Mouse (Mus musculus): ENCODE data around the gene Nme7.

The Nme7 gene

DNA sequence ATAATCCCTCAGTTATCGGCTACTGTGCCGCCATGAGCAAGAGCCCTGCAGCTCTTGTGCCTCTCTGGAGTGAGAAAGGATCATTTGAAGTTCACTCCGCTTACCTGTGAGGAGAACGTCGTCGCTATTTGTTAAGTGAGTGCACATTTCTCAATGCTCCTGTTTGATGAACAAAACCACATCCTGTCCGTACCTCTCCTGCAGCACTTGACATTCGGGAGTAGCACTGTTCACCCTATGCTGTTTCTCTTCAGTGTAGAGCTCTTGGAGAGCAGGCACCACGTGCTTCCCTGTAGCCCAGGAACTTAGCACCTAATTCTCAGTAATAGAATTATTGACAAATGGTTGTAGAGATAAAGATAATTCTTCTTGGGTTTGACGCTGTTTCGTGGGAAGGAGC, 109.7 kb downstream of the Nme7 start:
- Histone ChIP-seq H3K4me1 (replicated peaks; ENCODE audit: low read depth, low read length) (no peaks in the 10 kb centered on the region), H3K4me3 (replicated peaks; ENCODE audit: low read length) (no peak overlapping the region), H3K27me3 (ENCODE audit: insufficient read depth, low read length) (no peaks in the 10 kb centered on the region), H3K36me3 (ENCODE audit: insufficient read depth, low read length) (no peaks in the 10 kb centered on the region), H3K9me3 (ENCODE audit: low read length) (no peaks in the 10 kb centered on the region)
- TF ChIP-seq POU5F1 (IDR thresholded peaks at IDR 0.05; ENCODE audit: borderline replicate concordance, low read length): no peak
- TF ChIP-seq CTCF (conservative IDR thresholded peaks at IDR 0.05; ENCODE audit: low read length): no peak
- TF ChIP-seq NANOG (IDR thresholded peaks at IDR 0.05; ENCODE audit: borderline replicate concordance, low read length): no peak

DNA sequence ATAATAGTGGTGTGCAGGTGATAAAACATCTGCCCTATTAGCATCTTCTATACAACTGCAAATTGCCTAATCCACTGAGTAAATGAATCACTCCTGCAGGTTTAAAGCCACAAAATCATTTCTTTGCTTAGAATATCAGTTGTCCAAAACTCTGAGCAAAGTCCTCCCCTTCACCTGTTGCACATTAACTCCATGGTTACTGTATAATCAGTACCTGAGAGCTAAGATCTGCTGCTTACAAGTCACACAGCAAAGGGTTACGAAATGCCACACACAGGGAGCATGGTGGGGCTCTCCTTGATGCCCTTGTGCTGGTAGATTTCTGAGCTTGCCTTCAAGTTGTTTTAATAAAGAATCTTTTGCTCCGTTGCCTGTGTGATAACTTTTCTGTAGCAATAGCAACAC, 111.4 kb downstream of the Nme7 start:
- H3K9me3 ChIP-seq (ENCODE audit: low read length): no peaks in the 10 kb centered on the region
- no peak overlapping the region for H3K4me3 ChIP-seq (replicated peaks; ENCODE audit: low read length)
- no peaks in the 10 kb centered on the region for H3K27me3 ChIP-seq (ENCODE audit: insufficient read depth, low read length)
- H3K4me1 ChIP-seq (replicated peaks; ENCODE audit: low read depth, low read length): no peaks in the 10 kb centered on the region
- TF ChIP-seq CTCF (conservative IDR thresholded peaks at IDR 0.05; ENCODE audit: low read length) (no peak), POU5F1 (IDR thresholded peaks at IDR 0.05; ENCODE audit: borderline replicate concordance, low read length) (no peak), NANOG (IDR thresholded peaks at IDR 0.05; ENCODE audit: borderline replicate concordance, low read length) (no peak)
- no peaks in the 10 kb centered on the region for H3K36me3 ChIP-seq (ENCODE audit: insufficient read depth, low read length)

DNA sequence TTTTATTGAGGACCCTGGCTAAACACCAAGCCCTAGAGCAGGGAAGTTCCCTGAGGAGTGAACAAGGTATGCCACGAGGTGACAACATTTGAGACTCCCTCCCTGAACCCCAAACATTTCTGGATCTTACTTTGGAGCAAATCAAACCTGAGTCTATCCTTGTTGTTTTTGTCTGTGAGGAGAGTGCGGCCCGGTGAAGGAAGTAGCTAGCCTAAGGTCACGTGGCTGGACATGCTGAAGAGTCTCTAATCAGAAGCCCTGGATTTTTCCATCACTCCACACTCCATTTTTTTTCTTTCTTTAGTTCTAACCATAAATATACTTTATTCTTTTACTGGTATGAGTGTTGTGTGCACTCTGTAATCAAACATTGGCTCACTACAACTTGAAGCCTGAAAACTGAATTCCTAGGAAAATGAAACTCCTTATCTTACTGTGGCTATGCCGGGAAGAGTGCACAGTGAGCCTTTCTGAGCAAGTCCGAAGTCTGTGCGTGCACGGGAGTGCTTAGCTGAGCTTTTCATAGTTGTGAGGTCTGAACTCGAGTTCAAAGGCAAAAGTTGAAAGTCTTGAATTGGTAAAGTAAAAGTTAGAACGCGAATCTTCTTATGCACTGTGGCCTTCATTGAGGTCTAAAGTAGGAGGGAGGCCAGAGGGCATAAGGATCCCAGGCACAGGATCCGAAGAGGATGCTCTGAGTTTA, 112.9 kb downstream of the Nme7 start:
- H3K4me3 ChIP-seq (replicated peaks; ENCODE audit: low read length): no peak overlapping the region
- no peaks in the 10 kb centered on the region for H3K4me1 ChIP-seq (replicated peaks; ENCODE audit: low read depth, low read length)
- no peaks in the 10 kb centered on the region for H3K36me3 ChIP-seq (ENCODE audit: insufficient read depth, low read length)
- TF ChIP-seq CTCF (conservative IDR thresholded peaks at IDR 0.05; ENCODE audit: low read length): no peak
- TF ChIP-seq NANOG (IDR thresholded peaks at IDR 0.05; ENCODE audit: borderline replicate concordance, low read length): no peak
- no peak for TF ChIP-seq POU5F1 (IDR thresholded peaks at IDR 0.05; ENCODE audit: borderline replicate concordance, low read length)
- H3K27me3 ChIP-seq (ENCODE audit: insufficient read depth, low read length): no peaks in the 10 kb centered on the region
- no peaks in the 10 kb centered on the region for H3K9me3 ChIP-seq (ENCODE audit: low read length)

DNA sequence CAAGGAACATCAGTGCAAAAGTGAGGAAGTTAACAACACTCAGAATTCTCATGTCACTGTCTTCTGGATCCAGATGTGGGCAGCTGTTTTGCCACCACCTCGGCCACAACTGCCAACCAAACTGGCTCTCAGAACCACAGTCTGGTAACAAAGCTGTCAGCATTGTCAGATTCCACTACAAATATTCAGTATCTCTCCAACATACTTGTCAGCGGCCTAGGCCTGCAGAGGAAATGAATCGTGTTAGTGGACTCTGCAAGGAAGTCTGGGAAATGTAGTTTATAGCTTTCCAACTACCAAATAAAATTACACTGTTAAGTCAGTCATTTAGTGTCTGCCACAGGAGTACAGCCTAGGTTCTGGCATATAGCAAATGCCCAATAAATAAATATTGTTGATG, 113.7 kb downstream of the Nme7 start:
- H3K4me3 ChIP-seq (replicated peaks; ENCODE audit: low read length): no peak overlapping the region

DNA sequence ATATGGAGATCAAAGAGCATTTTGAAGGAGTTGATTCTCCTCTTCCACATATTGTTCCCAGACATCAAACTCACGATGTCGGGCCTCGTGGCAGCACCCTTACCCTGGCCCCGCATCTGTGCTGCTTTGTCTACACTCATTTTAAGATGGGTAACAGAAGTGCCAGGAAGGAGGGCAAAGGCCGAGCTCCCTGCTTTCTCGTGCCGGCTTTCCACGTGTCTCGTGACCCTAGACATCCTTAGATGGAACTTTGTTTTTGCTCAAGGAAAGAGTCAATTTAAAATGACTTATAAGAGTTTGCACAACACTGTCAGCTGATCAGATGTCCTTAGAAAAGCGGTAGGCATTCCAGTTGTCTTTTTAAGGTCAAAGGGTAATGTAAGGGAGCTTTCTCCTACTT, 114.4 kb downstream of the Nme7 start:
- Histone ChIP-seq H3K9me3 (ENCODE audit: low read length) (no peaks in the 10 kb centered on the region), H3K36me3 (ENCODE audit: insufficient read depth, low read length) (no peaks in the 10 kb centered on the region), H3K27me3 (ENCODE audit: insufficient read depth, low read length) (no peaks in the 10 kb centered on the region), H3K4me1 (replicated peaks; ENCODE audit: low read depth, low read length) (no peaks in the 10 kb centered on the region), H3K4me3 (replicated peaks; ENCODE audit: low read length) (no peak overlapping the region)
- TF ChIP-seq NANOG (IDR thresholded peaks at IDR 0.05; ENCODE audit: borderline replicate concordance, low read length) (no peak), POU5F1 (IDR thresholded peaks at IDR 0.05; ENCODE audit: borderline replicate concordance, low read length) (no peak), CTCF (conservative IDR thresholded peaks at IDR 0.05; ENCODE audit: low read length) (no peak)

More for the DNA sequence above, 113.7 kb downstream of the Nme7 start:
- Histone ChIP-seq H3K4me1 (replicated peaks; ENCODE audit: low read depth, low read length) (no peaks in the 10 kb centered on the region), H3K36me3 (ENCODE audit: insufficient read depth, low read length) (no peaks in the 10 kb centered on the region), H3K27me3 (ENCODE audit: insufficient read depth, low read length) (no peaks in the 10 kb centered on the region), H3K9me3 (ENCODE audit: low read length) (no peaks in the 10 kb centered on the region)
- no peak for TF ChIP-seq CTCF (conservative IDR thresholded peaks at IDR 0.05; ENCODE audit: low read length)
- TF ChIP-seq POU5F1 (IDR thresholded peaks at IDR 0.05; ENCODE audit: borderline replicate concordance, low read length): no peak
- TF ChIP-seq NANOG (IDR thresholded peaks at IDR 0.05; ENCODE audit: borderline replicate concordance, low read length): no peak

DNA sequence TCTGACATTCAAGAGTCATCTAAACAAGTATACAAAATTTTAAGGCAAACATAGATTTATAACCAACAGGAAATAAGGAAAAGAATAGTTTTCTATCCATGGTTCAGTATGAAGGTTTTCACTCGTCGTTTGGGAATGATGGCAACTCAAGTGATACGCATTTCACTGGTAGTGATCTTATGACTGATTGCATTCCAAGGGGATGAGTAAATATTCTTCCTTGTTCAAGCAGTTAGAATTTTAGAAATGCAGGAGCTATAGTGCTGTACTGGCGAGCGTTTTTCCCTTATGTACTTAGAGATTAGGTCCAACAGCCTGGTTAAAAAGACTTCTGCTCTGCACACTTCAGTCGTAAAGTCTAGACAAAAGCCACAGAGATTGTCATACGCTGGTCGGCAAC, 115.5 kb downstream of the Nme7 start:
- no peak overlapping the region for H3K4me3 ChIP-seq (replicated peaks; ENCODE audit: low read length)

DNA sequence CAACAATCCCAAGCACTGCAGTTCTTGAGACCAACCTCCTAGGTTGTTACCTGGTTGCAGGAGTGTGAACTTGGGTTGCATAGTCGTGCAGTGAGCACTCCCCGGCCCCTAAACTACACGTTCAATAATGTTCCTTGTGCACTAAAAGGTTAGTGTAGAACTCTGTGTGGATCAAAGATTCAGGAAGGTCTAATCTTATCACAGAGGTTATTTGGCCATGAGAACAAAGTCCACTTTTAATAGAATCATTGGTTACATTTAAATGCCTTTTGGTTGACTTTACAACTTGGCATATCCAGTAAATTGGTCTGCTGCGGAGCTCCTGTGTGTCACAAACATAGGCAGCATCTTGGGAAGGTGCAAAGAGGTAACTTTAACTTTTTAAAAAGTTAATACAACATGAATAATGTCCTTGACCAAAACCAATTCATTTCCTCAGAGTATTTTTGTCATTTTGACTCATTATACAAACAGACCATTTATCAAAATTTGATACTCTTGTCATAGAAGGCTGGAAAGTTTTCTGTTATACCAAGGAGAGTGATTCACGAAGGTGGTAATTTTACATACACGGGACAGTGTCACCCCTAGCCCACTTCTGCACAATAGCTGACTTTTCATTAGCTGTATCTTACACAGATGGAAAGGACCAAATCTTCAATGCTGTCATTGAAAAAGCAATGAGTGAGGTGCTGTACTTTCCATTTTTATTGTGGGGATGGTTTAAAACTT, 116.9 kb downstream of the Nme7 start:
- Histone ChIP-seq H3K4me1 (replicated peaks; ENCODE audit: low read depth, low read length) (no peaks in the 10 kb centered on the region), H3K27me3 (ENCODE audit: insufficient read depth, low read length) (no peaks in the 10 kb centered on the region), H3K9me3 (ENCODE audit: low read length) (no peaks in the 10 kb centered on the region), H3K4me3 (replicated peaks; ENCODE audit: low read length) (no peak overlapping the region), H3K36me3 (ENCODE audit: insufficient read depth, low read length) (no peaks in the 10 kb centered on the region)
- TF ChIP-seq NANOG (IDR thresholded peaks at IDR 0.05; ENCODE audit: borderline replicate concordance, low read length) (no peak), POU5F1 (IDR thresholded peaks at IDR 0.05; ENCODE audit: borderline replicate concordance, low read length) (no peak), CTCF (conservative IDR thresholded peaks at IDR 0.05; ENCODE audit: low read length) (no peak)

More for the DNA sequence above, 115.5 kb downstream of the Nme7 start:
- H3K27me3 ChIP-seq (ENCODE audit: insufficient read depth, low read length): no peaks in the 10 kb centered on the region
- no peaks in the 10 kb centered on the region for H3K9me3 ChIP-seq (ENCODE audit: low read length)
- H3K4me1 ChIP-seq (replicated peaks; ENCODE audit: low read depth, low read length): no peaks in the 10 kb centered on the region
- no peaks in the 10 kb centered on the region for H3K36me3 ChIP-seq (ENCODE audit: insufficient read depth, low read length)
- TF ChIP-seq POU5F1 (IDR thresholded peaks at IDR 0.05; ENCODE audit: borderline replicate concordance, low read length): no peak
- no peak for TF ChIP-seq CTCF (conservative IDR thresholded peaks at IDR 0.05; ENCODE audit: low read length)
- no peak for TF ChIP-seq NANOG (IDR thresholded peaks at IDR 0.05; ENCODE audit: borderline replicate concordance, low read length)

DNA sequence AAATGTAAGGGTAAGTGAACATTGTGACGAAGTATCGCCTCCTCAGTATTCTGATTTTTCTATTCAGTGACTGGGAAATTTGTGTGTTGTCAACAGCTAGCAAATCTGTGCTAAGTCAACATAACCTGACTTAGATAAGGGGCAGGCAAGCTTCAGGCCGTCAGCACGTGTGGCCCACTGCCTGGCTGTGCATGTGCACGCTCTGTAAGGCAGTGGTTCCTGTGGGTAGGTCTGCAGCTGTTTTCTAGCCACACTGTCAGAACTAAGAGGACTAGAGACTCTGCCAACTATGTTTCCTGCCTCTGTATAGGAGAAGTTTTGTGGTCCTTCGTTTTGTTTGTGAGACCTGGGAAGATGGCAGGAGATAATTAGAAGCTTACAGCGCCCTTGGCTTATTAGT, 122.3 kb downstream of the Nme7 start:
- Histone ChIP-seq H3K4me3 (replicated peaks; ENCODE audit: low read length) (no peak overlapping the region), H3K36me3 (ENCODE audit: insufficient read depth, low read length) (no peaks in the 10 kb centered on the region), H3K9me3 (ENCODE audit: low read length) (no peaks in the 10 kb centered on the region), H3K4me1 (replicated peaks; ENCODE audit: low read depth, low read length) (no peaks in the 10 kb centered on the region), H3K27me3 (ENCODE audit: insufficient read depth, low read length) (no peaks in the 10 kb centered on the region)
- TF ChIP-seq POU5F1 (IDR thresholded peaks at IDR 0.05; ENCODE audit: borderline replicate concordance, low read length): no peak
- TF ChIP-seq NANOG (IDR thresholded peaks at IDR 0.05; ENCODE audit: borderline replicate concordance, low read length): no peak
- TF ChIP-seq CTCF (conservative IDR thresholded peaks at IDR 0.05; ENCODE audit: low read length): no peak

All from E14TG2a.4 (cell line).